Mouse (Mus musculus) midbrain, embryonic 16.5 days (tissue): ENCODE measurements around the gene Ankfn1. TPM values are rescaled to one million over a fixed set of nuclear protein-coding genes. Genes with fewer than 3 reads are reported as not detected.

ENCODE experiments used
- ATAC-seq: fragments of 200-750 bp; cut with Nextera tagmentation; 2 replicates; pipeline ENCODE4 v1.8.0; 2017; ENCODE audit warnings: moderate TSS enrichment
- H3K27ac ChIP-seq: fragments of 300-500 bp; sonication (generic); 2 replicates; pipeline ENCODE4 v1.5.1; 2014; ENCODE audit warnings: mild to moderate bottlenecking, low read length, mixed read lengths
- H3K27me3 ChIP-seq: fragments of 300-500 bp; sonication (generic); 2 replicates; pipeline ENCODE4 v1.6.1; 2014; ENCODE audit warnings: low read depth, low read length, mixed read lengths; ENCODE audit not compliant: control insufficient read depth, insufficient read depth
- H3K36me3 ChIP-seq: fragments of 300-500 bp; sonication (generic); 2 replicates; pipeline ENCODE4 v1.6.1; 2014; ENCODE audit warnings: mild to moderate bottlenecking, low read length, moderate library complexity, mixed read lengths; ENCODE audit not compliant: control insufficient read depth, insufficient read depth
- H3K4me1 ChIP-seq: fragments of 300-500 bp; sonication (generic); 2 replicates; pipeline ENCODE4 v1.6.1; 2014; ENCODE audit warnings: mild to moderate bottlenecking, low read length, mixed read lengths; ENCODE audit not compliant: control insufficient read depth, insufficient read depth
- H3K4me2 ChIP-seq: fragments of 300-500 bp; sonication (generic); 2 replicates; pipeline ENCODE4 v1.6.1; 2014; ENCODE audit warnings: mild to moderate bottlenecking, low read length, mixed read lengths
- H3K4me3 ChIP-seq: fragments of 300-500 bp; sonication (generic); 2 replicates; pipeline ENCODE4 v1.5.1; 2014; ENCODE audit warnings: low read depth, mild to moderate bottlenecking, low read length, moderate library complexity, mixed read lengths
- H3K9ac ChIP-seq: fragments of 300-500 bp; sonication (generic); 2 replicates; pipeline ENCODE4 v1.6.1; 2014; ENCODE audit warnings: low read depth, low read length, mixed read lengths
- H3K9me3 ChIP-seq: fragments of 300-500 bp; sonication (generic); replicated peaks from 2 replicates; pipeline ENCODE4 v1.6.1; 2014; ENCODE audit warnings: mild to moderate bottlenecking, low read length, mixed read lengths; ENCODE audit not compliant: control insufficient read depth, poor library complexity, severe bottlenecking
- WGBS: fragments of 180-500 bp; shearing (Covaris S2); extraction: QIAGEN DNeasy Blood & Tissue Kit; methylation state at CpG from one replicate; pipeline ENCODE4 v1.1.7; 2014; 5-methylcytosine and 5-hydroxymethylcytosine counted together
- polyA plus RNA-seq: library from polyadenylated mRNA; unstranded; fragments of >200 nt; fragmentation: Nextera tagmentation; extraction: Ambion mirVana; gene quantifications from 2 replicates; pipeline ENCODE4 v1.2.1, GENCODE M21; 2015

Gene Ankfn1
- polyA plus RNA-seq, 1 experiment from 2014 or later = 8.1 TPM

GRCm38 (mm10) chr11:89418644-89419043 lies 358.8 kb downstream of the Ankfn1 start:
- no peak for ATAC-seq
- H3K36me3 ChIP-seq = no peaks in the 10 kb centered on the region

GRCm38 (mm10) chr11:89416769-89417168 lies 360.7 kb downstream of the Ankfn1 start:
- 60% methylated on average over 6 of the region's 6 CpGs for WGBS
- no peak for ATAC-seq
- Histone ChIP-seq H3K4me1 (no peaks in the 10 kb centered on the region), H3K9ac (no peak overlapping the region), H3K4me2 (no peak overlapping the region), H3K9me3 (no peaks in the 10 kb centered on the region), H3K36me3 (no peaks in the 10 kb centered on the region), H3K27ac (no peak overlapping the region), H3K27me3 (no peaks in the 10 kb centered on the region), H3K4me3 (no peak overlapping the region)

More at GRCm38 (mm10) chr11:89418644-89419043, 358.8 kb downstream of the Ankfn1 start:
- Histone ChIP-seq H3K9me3 (no peaks in the 10 kb centered on the region), H3K4me1 (no peaks in the 10 kb centered on the region), H3K27ac (no peak overlapping the region), H3K9ac (no peak overlapping the region), H3K4me3 (no peak overlapping the region), H3K27me3 (no peaks in the 10 kb centered on the region), H3K4me2 (no peak overlapping the region)
- WGBS = 82% methylated on average over 12 of the region's 12 CpGs

DNA sequence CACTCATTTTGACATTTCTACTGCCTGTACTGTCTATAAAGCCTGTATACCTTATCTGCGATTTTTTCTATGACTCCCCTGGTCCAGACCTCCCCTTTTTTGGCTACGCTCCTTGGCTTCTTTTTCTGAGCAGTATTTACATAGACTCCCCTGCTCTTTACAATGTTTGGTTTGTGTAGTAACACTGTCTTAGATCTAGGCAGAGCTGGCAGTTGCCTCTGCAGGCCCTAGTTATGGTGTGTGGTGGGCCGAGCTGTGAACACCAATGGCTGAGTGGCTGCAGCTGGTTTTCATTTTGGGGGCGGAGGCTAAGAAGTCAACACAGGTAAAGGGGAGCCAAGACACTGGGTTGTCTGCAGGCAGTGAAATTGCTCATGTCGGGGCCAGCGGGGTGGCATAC lies 368.7 kb downstream of the Ankfn1 start:
- Histone ChIP-seq H3K27me3 (no peaks in the 10 kb centered on the region), H3K4me2 (no peak overlapping the region), H3K36me3 (no peaks in the 10 kb centered on the region), H3K9ac (no peak overlapping the region), H3K4me3 (no peak overlapping the region), H3K27ac (no peak overlapping the region), H3K4me1 (no peaks in the 10 kb centered on the region), H3K9me3 (no peaks in the 10 kb centered on the region)
- 98% methylated on average over 6 of the region's 6 CpGs for WGBS
- no peak for ATAC-seq

DNA sequence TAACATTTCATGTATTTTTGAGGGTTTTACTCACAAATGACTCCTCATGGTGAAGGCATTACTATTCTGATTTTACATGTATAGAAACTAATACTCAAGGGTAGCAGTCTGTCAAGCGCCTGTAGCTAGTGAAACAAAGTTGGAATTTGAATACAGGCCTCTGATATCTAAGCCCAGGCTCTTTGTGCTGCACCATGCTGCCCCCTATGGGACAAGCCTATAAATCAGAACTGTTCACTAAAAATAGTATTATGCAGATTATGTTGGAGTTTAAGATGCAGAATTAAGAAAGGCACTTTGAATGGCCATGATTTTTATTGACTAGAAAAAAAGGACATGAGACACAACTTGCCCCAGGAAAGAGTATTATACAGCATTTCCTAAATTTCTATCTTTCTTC lies 373.0 kb downstream of the Ankfn1 start:
- H3K4me2 ChIP-seq = no peak overlapping the region
- H3K27ac ChIP-seq = no peak overlapping the region
- WGBS = 87% methylated on average over 1 of the region's 1 CpGs
- H3K4me3 ChIP-seq = no peak overlapping the region
- no peaks in the 10 kb centered on the region for H3K4me1 ChIP-seq
- H3K36me3 ChIP-seq = no peaks in the 10 kb centered on the region
- H3K27me3 ChIP-seq = no peaks in the 10 kb centered on the region
- H3K9ac ChIP-seq = no peak overlapping the region
- H3K9me3 ChIP-seq = no peaks in the 10 kb centered on the region
- no peak for ATAC-seq

- H3K27ac ChIP-seq = no peak overlapping the region
- no peak overlapping the region for H3K4me3 ChIP-seq
- H3K4me1 ChIP-seq = no peaks in the 10 kb centered on the region
- WGBS = 94% methylated on average over 14 of the region's 14 CpGs
- no peak overlapping the region for H3K4me2 ChIP-seq
- H3K9ac ChIP-seq = no peak overlapping the region
- H3K36me3 ChIP-seq = no peaks in the 10 kb centered on the region
- ATAC-seq = no peak
- no peaks in the 10 kb centered on the region for H3K27me3 ChIP-seq
- H3K9me3 ChIP-seq = no peaks in the 10 kb centered on the region
These were observed 374.0 kb downstream of the Ankfn1 start for GRCm38 (mm10) chr11:89403436-89403835.

DNA sequence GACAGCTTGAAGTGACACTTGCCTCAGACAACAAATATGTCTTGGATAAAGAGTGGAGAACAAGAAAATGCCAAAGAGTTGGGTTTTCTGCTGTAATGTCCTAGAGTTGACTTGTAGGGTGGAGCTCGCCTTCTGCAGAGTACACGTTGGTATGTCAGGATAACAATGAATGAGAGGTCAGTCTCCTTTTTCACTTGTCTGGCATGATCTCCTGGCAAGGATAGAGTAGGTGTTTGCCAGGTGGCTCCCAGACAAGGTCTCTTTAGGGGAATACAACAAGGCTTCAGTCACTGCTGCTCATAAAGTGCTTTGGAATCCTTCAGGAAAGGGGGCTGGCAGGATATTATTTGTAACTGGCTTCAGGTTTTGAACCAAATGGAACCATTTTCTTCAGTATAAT lies 388.6 kb downstream of the Ankfn1 start:
- no peaks in the 10 kb centered on the region for H3K4me1 ChIP-seq
- H3K4me2 ChIP-seq = no peak overlapping the region
- 90% methylated on average over 2 of the region's 2 CpGs for WGBS
- H3K9me3 ChIP-seq = no peaks in the 10 kb centered on the region
- H3K27ac ChIP-seq = no peak overlapping the region
- no peak for ATAC-seq
- no peak overlapping the region for H3K4me3 ChIP-seq
- H3K9ac ChIP-seq = no peak overlapping the region
- H3K36me3 ChIP-seq = peaks cover 3% of the 10 kb centered on the region; the same call in 1 of the 2 replicates
- no peaks in the 10 kb centered on the region for H3K27me3 ChIP-seq

DNA sequence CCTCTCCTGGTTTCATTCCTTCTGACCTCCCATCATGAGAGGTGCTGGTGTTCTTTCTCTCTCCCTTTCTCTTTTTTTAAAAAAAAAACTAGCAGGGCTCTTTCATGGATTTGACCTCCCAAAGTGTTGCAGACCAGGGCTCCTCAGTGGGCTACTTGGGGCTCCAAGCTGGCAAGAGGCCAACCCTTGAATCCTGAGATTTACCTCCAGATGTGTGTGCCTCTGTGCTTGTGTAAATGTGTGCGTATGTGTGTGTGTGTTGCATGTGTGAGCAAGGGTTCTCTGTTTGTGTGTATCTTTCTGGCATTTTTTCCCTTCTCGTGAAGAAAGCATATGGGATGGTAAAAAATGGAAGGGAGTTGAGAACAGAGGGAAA lies 394.8 kb downstream of the Ankfn1 start:
- no peak overlapping the region for H3K4me3 ChIP-seq
- ATAC-seq = no peak
- H3K36me3 ChIP-seq = no peaks in the 10 kb centered on the region
- no peaks in the 10 kb centered on the region for H3K9me3 ChIP-seq
- H3K9ac ChIP-seq = no peak overlapping the region
- no peak overlapping the region for H3K4me2 ChIP-seq
- H3K27ac ChIP-seq = peak overlapping the region; percentile 19; the same call in 1 of the 2 replicates
- WGBS = 54% methylated on average over 2 of the region's 2 CpGs
- H3K4me1 ChIP-seq = peaks cover 4% of the 10 kb centered on the region
- no peaks in the 10 kb centered on the region for H3K27me3 ChIP-seq

- H3K9ac ChIP-seq = no peak overlapping the region
- peaks cover 4% of the 10 kb centered on the region for H3K4me1 ChIP-seq
- no peak overlapping the region for H3K4me3 ChIP-seq
- peak; percentile 93 for ATAC-seq
- no peaks in the 10 kb centered on the region for H3K36me3 ChIP-seq
- 12% methylated on average over 8 of the region's 8 CpGs for WGBS
- H3K27ac ChIP-seq = peak overlapping the region; percentile 58; the same call in 1 of the 2 replicates
- no peak overlapping the region for H3K4me2 ChIP-seq
- H3K9me3 ChIP-seq = no peaks in the 10 kb centered on the region
- no peaks in the 10 kb centered on the region for H3K27me3 ChIP-seq
These were observed 395.4 kb downstream of the Ankfn1 start for GRCm38 (mm10) chr11:89381782-89382633.

- no peaks in the 10 kb centered on the region for H3K36me3 ChIP-seq
- no peak for ATAC-seq
- 71% methylated on average over 14 of the region's 14 CpGs for WGBS
These were observed 406.5 kb downstream of the Ankfn1 start for GRCm38 (mm10) chr11:89370941-89371340.

More at GRCm38 (mm10) chr11:89370941-89371340, 406.5 kb downstream of the Ankfn1 start:
- H3K9me3 ChIP-seq = no peaks in the 10 kb centered on the region
- no peaks in the 10 kb centered on the region for H3K27me3 ChIP-seq
- no peak overlapping the region for H3K4me3 ChIP-seq
- H3K4me2 ChIP-seq = no peak overlapping the region
- H3K27ac ChIP-seq = no peak overlapping the region
- H3K9ac ChIP-seq = no peak overlapping the region
- no peaks in the 10 kb centered on the region for H3K4me1 ChIP-seq
